Comparison of ENCODE assay signal across 8 mouse cellular contexts in the genomic region with DNA sequence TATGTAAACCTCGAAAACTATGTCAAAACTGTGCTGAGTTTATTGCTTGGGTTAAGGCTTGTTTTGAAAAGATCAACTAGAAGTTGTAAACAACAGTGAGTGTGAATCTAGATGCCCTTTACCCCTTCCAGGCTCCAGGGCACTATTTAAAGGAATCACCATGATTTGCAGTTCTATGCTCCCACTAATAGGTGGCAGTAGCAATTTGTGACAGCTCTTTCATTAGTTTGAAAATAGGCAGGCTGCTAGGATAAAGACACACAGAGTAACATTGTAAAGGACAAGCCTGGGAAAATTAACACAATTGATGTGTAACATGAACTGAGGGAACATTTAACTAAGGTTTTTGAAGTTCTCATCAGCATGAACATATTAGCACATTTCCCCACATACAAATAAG.
DNase-seq lines count a peak whose midpoint lies in the region; ATAC-seq and TF ChIP-seq lines count a peak whose summit lies in the region.

No protein-coding gene starts in this region.

- H3K4me2 ChIP-seq in lung, embryonic 14.5 days = no peak overlapping the region

- peak; percentile 36; the same call in 1 of the 2 replicates for ATAC-seq in lung, embryonic 14.5 days (ENCODE audit: insufficient read depth)

- H3K9ac ChIP-seq in lung, embryonic 14.5 days = no peak overlapping the region

- H3K36me3 ChIP-seq in heart, embryonic 10.5 days = no peaks in the 10 kb centered on the region
- H3K36me3 ChIP-seq in lung, embryonic 14.5 days (ENCODE audit: insufficient read depth) = 0 out of 2 replicates have a peak, but pooled peaks cover 4% of the 10 kb centered on the region

- 26% methylated on average over 1 of the region's 1 CpGs for WGBS in heart, embryonic 10.5 days
- WGBS in lung, embryonic 14.5 days = 19% methylated on average over 1 of the region's 1 CpGs

- peak; percentile 2 to 22 for DNase-seq in heart, adult 18-20 months
- no peak for DNase-seq in heart, embryonic 10.5 days (ENCODE audit: low spot score)
- DNase-seq in lung, embryonic 14.5 days = peak; percentile 78
- no peak for DNase-seq in lung, postnatal 25 days (ENCODE audit: low spot score)
- peak; percentile 79 for DNase-seq in adipocyte (ENCODE audit: low spot score)
- DNase-seq in lung, postnatal 36 days = peak; percentile 16
- no peak for DNase-seq in natural killer cell, adult 2 months (ENCODE audit: low spot score in 2 of 2)
- DNase-seq in yolk sac, embryonic 10.5 days (ENCODE audit: low spot score) = no peak

- no peak overlapping the region for H3K4me3 ChIP-seq in heart, embryonic 10.5 days
- H3K4me3 ChIP-seq in lung, embryonic 14.5 days (ENCODE audit: low read depth, low read length) = no peak overlapping the region

- no peaks in the 10 kb centered on the region for H3K27me3 ChIP-seq in heart, embryonic 10.5 days (ENCODE audit: insufficient read depth, poor library complexity, severe bottlenecking)
- H3K27me3 ChIP-seq in lung, embryonic 14.5 days (ENCODE audit: insufficient read depth, low read length) = no peaks in the 10 kb centered on the region

- no peaks in the 10 kb centered on the region; the same call in 1 of the 2 replicates for H3K4me1 ChIP-seq in heart, embryonic 10.5 days
- H3K4me1 ChIP-seq in lung, embryonic 14.5 days (ENCODE audit: insufficient read depth) = no peaks in the 10 kb centered on the region

- no peaks in the 10 kb centered on the region for H3K9me3 ChIP-seq in heart, embryonic 10.5 days
- no peaks in the 10 kb centered on the region for H3K9me3 ChIP-seq in lung, embryonic 14.5 days (ENCODE audit: low read depth, low read length)

- H3K27ac ChIP-seq in heart, embryonic 10.5 days = no peak overlapping the region
- 0 out of 2 replicates have a peak overlapping the region, but pooled peaks have one; percentile 18 for H3K27ac ChIP-seq in lung, embryonic 14.5 days (ENCODE audit: low read depth)

- peak; percentile 47 for TF ChIP-seq CTCF in lung, embryonic 14.5 days (IDR thresholded peaks at IDR 0.05; ENCODE audit: low read depth)

Comparison
In these comparisons a context has a peak if more than half of its experiments do, and no peak if none do; other contexts are left out.
1. DNase-seq: peak in heart, adult 18-20 months (2 of 2), lung, embryonic 14.5 days (single experiment), adipocyte (single experiment) and lung, postnatal 36 days (single experiment); none in heart, embryonic 10.5 days (single experiment), lung, postnatal 25 days (single experiment), natural killer cell, adult 2 months (0 of 2) and yolk sac, embryonic 10.5 days (single experiment).